Mouse (Mus musculus): ENCODE results near the gene Hist1h2ad.

Hist1h2ad gene

DNA sequence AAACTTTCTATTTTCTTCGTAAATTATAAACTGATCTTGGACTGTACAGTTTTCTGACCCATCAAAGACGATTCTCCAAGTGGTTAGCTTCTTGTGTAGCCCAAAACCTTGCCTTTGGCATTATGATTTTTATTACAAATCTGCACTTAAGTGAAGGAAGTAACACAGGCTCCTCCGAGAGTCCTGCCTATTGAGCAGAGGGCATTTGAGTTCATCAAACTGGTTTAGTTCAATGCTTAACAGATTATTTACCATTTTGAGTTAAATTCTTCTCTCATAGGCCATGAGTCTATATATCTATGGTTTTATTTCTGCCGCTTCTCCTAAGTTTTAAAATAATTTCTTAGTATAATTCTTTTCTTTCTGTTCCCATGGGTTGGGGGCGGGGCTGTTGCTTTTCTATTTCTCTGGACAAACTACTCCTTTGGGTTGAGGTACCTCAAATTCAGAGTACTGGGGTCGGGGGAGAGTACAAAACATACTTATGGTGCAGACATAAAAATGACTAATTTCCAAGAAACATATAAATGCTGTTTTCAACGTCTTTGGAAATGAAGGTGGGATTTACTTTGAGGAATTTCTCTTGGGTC lies 48.8 kb downstream of the Hist1h2ad start:
- DNase-seq, result peak; percentile 10 to 52
